Mouse (Mus musculus) c-Kit-positive CD71-positive TER-119-negative erythroid progenitor cells, embryonic 14.5 days (primary cell): ENCODE measurements around the gene Cphx2.
"Not testable (repeated sequence)": the region's sequence is repeated elsewhere in the genome, so short reads cannot be mapped to it uniquely, and the experiment has no call there.

Experiments used
- DNase-seq: peaks from one replicate; pipeline ENCODE4 v3.0.0-alpha.2; 2013; ENCODE audit warnings: low read depth

Gene Cphx2

GRCm38 (mm10) chr14:26081216-26081615 lies at the start of gene Cphx2:
TSS of gene Cphx2 (plus strand) at chr14:26081516.
- not testable (repeated sequence) for DNase-seq

- DNase-seq = not testable (repeated sequence)
These were observed 47.0 kb upstream of the Cphx2 start for GRCm38 (mm10) chr14:26034364-26034763.

GRCm38 (mm10) chr14:26035439-26035838 lies 45.9 kb upstream of the Cphx2 start:
- not testable (repeated sequence) for DNase-seq

- not testable (repeated sequence) for DNase-seq
These were observed 38.7 kb upstream of the Cphx2 start, which contains the start of gene Gm9780 for GRCm38 (mm10) chr14:26042611-26043010. TSS of gene Gm9780 (minus strand) at chr14:26042711.

GRCm38 (mm10) chr14:26045007-26045406 lies 36.3 kb upstream of the Cphx2 start:
- not testable (repeated sequence) for DNase-seq

- DNase-seq = not testable (repeated sequence)
These were observed 34.3 kb upstream of the Cphx2 start for GRCm38 (mm10) chr14:26047026-26047425.

GRCm38 (mm10) chr14:26048767-26049166 lies 32.5 kb upstream of the Cphx2 start:
- not testable (repeated sequence) for DNase-seq

- DNase-seq = not testable (repeated sequence)
These were observed 23.1 kb upstream of the Cphx2 start for GRCm38 (mm10) chr14:26058184-26058583.

GRCm38 (mm10) chr14:26059362-26059761 lies 22.0 kb upstream of the Cphx2 start:
- not testable (repeated sequence) for DNase-seq

GRCm38 (mm10) chr14:26066574-26067324 lies 14.6 kb upstream of the Cphx2 start:
- not testable (repeated sequence) for DNase-seq

- not testable (repeated sequence) for DNase-seq
These were observed 14.0 kb upstream of the Cphx2 start, which contains the start of gene Tmem254c for GRCm38 (mm10) chr14:26067325-26067633. TSS of gene Tmem254c (minus strand) at chr14:26067355.

- DNase-seq = not testable (repeated sequence)
These were observed 4.5 kb upstream of the Cphx2 start for GRCm38 (mm10) chr14:26076620-26077390.

- not testable (repeated sequence) for DNase-seq
These were observed 681 bp downstream of the Cphx2 start, which contains the start of gene Cphx3 for GRCm38 (mm10) chr14:26081997-26082396. TSS of gene Cphx3 (plus strand) at chr14:26082297.

GRCm38 (mm10) chr14:26097622-26098021 lies 16.3 kb downstream of the Cphx2 start:
- DNase-seq = not testable (repeated sequence)

GRCm38 (mm10) chr14:26118150-26118549 lies 36.8 kb downstream of the Cphx2 start, which contains the start of gene Duxbl2:
TSS of gene Duxbl2 (plus strand) at chr14:26118349.
- not testable (repeated sequence) for DNase-seq

- not testable (repeated sequence) for DNase-seq
These were observed 37.3 kb downstream of the Cphx2 start for GRCm38 (mm10) chr14:26118550-26119000.

GRCm38 (mm10) chr14:26119095-26119494 lies 37.8 kb downstream of the Cphx2 start:
- not testable (repeated sequence) for DNase-seq
